Mouse (Mus musculus) testis, adult 2 months (tissue): ENCODE measurements around the gene Arhgef16.

Source experiments
- CTCF ChIP-seq: fragments of 200-500 bp; IDR thresholded peaks from 2 replicates; pipeline ENCODE4 v1.5.1; 2012; ENCODE audit warnings: low read depth, mild to moderate bottlenecking, inconsistent platforms, low read length, moderate library complexity; ENCODE audit not compliant: control insufficient read depth, insufficient read depth, insufficient replicate concordance
- POLR2A ChIP-seq: fragments of 200-500 bp; IDR thresholded peaks from 2 replicates; pipeline ENCODE4 v1.6.1; 2012; ENCODE audit warnings: low read depth, mild to moderate bottlenecking, inconsistent platforms, low read length, moderate library complexity; ENCODE audit not compliant: control insufficient read depth

- TF ChIP-seq CTCF (no peak), POLR2A (no peak)
Measured at GRCm38 (mm10) chr4:154247207-154248091, 54.0 kb downstream of the Arhgef16 start.
